Mouse (Mus musculus) C2C12 (cell line): Measurements from ENCODE around the gene Vcpkmt.

ENCODE experiments used
- CTCF ChIP-seq: IDR thresholded peaks from one replicate; pipeline ENCODE4 v1.5.1; 2011; ENCODE audit not compliant: control insufficient read depth, insufficient read depth, insufficient read length
- FOSL1 ChIP-seq: IDR thresholded peaks from one replicate; pipeline ENCODE4 v1.8.0; 2011; ENCODE audit warnings: mild to moderate bottlenecking, low read length; ENCODE audit not compliant: poor library complexity, insufficient read depth, severe bottlenecking
- MAX ChIP-seq: IDR thresholded peaks from one replicate; pipeline ENCODE4 v1.6.1; 2011; ENCODE audit warnings: mild to moderate bottlenecking, control low read depth
- MYOG ChIP-seq: IDR thresholded peaks from one replicate; pipeline ENCODE4 v1.6.1; 2011; ENCODE audit not compliant: control insufficient read depth, insufficient read length; ENCODE audit errors: extremely low read depth

DNA sequence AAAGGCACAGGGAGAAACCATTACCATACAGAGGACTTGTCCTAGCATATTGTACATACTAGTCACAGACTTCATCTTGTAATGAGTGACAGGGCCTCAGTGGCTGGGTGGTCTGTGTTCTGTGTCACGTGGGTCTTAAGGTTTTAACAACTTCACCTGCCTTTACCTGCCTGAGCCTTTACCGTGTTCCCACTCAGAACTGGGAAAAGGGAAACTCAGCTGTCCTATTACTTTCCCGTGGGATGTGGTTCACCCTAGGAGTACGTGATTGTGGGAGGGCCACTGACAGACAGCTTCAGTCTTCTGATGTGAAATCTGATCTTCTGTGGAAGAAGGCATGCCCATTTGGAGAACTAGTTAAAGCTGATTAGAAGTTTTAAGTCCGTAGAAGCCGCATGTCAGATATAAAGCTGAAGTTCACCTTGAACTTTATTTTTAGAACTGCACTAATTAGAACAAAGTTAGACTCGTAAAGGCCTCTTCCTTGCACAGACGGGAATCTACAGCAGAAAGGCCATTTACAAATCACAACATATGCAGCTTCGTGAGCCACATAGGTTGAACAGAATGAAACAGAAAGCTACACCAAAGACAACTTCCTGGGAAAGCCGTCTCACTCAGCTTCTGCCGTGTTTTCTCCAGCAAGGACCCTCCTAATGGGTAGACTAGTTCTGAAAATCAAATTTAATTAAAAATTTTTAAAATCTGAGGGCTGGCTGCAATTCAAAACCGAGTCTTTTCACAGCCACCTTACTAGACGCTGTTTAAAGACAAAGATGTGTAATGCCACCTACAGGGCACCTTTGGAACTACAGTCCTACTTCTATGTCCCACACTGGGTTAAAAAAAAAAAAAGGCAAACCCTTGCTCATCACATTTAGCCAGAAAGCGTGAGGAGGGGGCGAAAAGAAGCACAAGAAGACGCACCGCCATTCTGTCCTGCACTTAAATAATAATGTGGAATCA, 8.6 kb downstream of the Vcpkmt start:
- TF ChIP-seq CTCF (peak; percentile 29), MAX (no peak), MYOG (no peak), FOSL1 (no peak)
